Mouse (Mus musculus) megakaryocyte progenitor cell, adult 5-6 weeks (primary cell): ENCODE measurements around the gene Prss36. TPM values are rescaled to one million over a fixed set of nuclear protein-coding genes. Genes with fewer than 3 reads are reported as not detected.

Experiments
- ATAC-seq: replicated peaks from 2 replicates; pipeline ENCODE4 v1.8.0; 2016; ENCODE audit warnings: mild to moderate bottlenecking, moderate TSS enrichment, inconsistent platforms; ENCODE audit not compliant: poor library complexity
- total RNA-seq, 2 experiments: library from RNA; stranded (forward) in 1 of 2; stranded (reverse) in 1 of 2; fragments of 157-497, 149-512 nt in 1 of 2; fragments of 200-1000 nt in 1 of 2; gene quantifications; 2 replicates each; pipeline versions ENCODE4 v1.2.3 to v1.2.4; 2015 to 2017

The Prss36 gene
- total RNA-seq, 2 experiments from 2014 or later: 0.75 to 2.3 TPM

- peak; percentile 99 for ATAC-seq
Measured at GRCm38 (mm10) chr7:127935028-127935722, 11.3 kb downstream of the Prss36 start.

GRCm38 (mm10) chr7:127934075-127934474, 12.4 kb downstream of the Prss36 start:
- ATAC-seq: no peak

GRCm38 (mm10) chr7:127932273-127933031, 14.1 kb downstream of the Prss36 start:
- no peak for ATAC-seq

- no peak for ATAC-seq
Measured at GRCm38 (mm10) chr7:127931351-127932135, 15.0 kb downstream of the Prss36 start.

- no peak for ATAC-seq
Measured at GRCm38 (mm10) chr7:127930636-127931035, 15.9 kb downstream of the Prss36 start.

GRCm38 (mm10) chr7:127929923-127930322, 16.6 kb downstream of the Prss36 start, which contains the start of gene Prss8:
Gene Prss8 (minus strand): TSS chr7:127930104.
- no peak for ATAC-seq

- ATAC-seq: no peak
Measured at GRCm38 (mm10) chr7:127928596-127928995, 17.9 kb downstream of the Prss36 start.

GRCm38 (mm10) chr7:127927726-127928125, 18.8 kb downstream of the Prss36 start:
- no peak for ATAC-seq

GRCm38 (mm10) chr7:127926846-127927245, 19.7 kb downstream of the Prss36 start:
- ATAC-seq: no peak

- no peak for ATAC-seq
Measured at GRCm38 (mm10) chr7:127926066-127926465, 20.5 kb downstream of the Prss36 start.

GRCm38 (mm10) chr7:127925252-127925651, 21.3 kb downstream of the Prss36 start:
- ATAC-seq: no peak

GRCm38 (mm10) chr7:127923714-127924113, 22.8 kb downstream of the Prss36 start:
- ATAC-seq: no peak

- peak; percentile 57 for ATAC-seq
Measured at GRCm38 (mm10) chr7:127922451-127923275, 23.9 kb downstream of the Prss36 start.

- peak; percentile 53 for ATAC-seq
Measured at GRCm38 (mm10) chr7:127921516-127921915, 25.0 kb downstream of the Prss36 start.

GRCm38 (mm10) chr7:127919290-127919689, 27.2 kb downstream of the Prss36 start:
- ATAC-seq: peak; percentile 53

GRCm38 (mm10) chr7:127918203-127918602, 28.3 kb downstream of the Prss36 start:
- peak; percentile 47; the same call in 1 of the 2 replicates for ATAC-seq

GRCm38 (mm10) chr7:127915293-127915692, 31.2 kb downstream of the Prss36 start:
- ATAC-seq: no peak

GRCm38 (mm10) chr7:127912938-127913337, 33.6 kb downstream of the Prss36 start:
- no peak for ATAC-seq

- peak; percentile 98 for ATAC-seq
Measured at GRCm38 (mm10) chr7:127912190-127912871, 34.2 kb downstream of the Prss36 start, which contains the start of gene Kat8. Gene Kat8 (plus strand): TSS chr7:127912516.

GRCm38 (mm10) chr7:127908656-127909055, 37.9 kb downstream of the Prss36 start:
- no peak for ATAC-seq
